Mouse (Mus musculus) small intestine, adult 2 months (tissue): ENCODE data around the gene Ccdc194.

Experiments
- CTCF ChIP-seq: fragments of 200-500 bp; IDR thresholded peaks from 2 replicates; pipeline ENCODE4 v1.5.1; 2012; ENCODE audit warnings: low read depth, mild to moderate bottlenecking, control low read depth, inconsistent platforms, low read length, moderate library complexity, mixed read lengths; ENCODE audit not compliant: insufficient replicate concordance, insufficient read length; ENCODE audit errors: extremely low read depth
- POLR2A ChIP-seq: fragments of 200-500 bp; IDR thresholded peaks from 2 replicates; pipeline ENCODE4 v1.6.1; 2012; ENCODE audit warnings: low read depth, mild to moderate bottlenecking, control low read depth, inconsistent platforms, low read length, moderate library complexity

GRCm38 (mm10) chr8:71488454-71488853, 37.1 kb downstream of the Ccdc194 start:
- no peak for TF ChIP-seq CTCF
- peak; percentile 38; the same call in 1 of the 2 replicates for TF ChIP-seq POLR2A
